Mouse (Mus musculus) layer of hippocampus, adult 18-20 months (tissue): ENCODE measurements around the gene Emsy. TPM values are rescaled to one million over a fixed set of nuclear protein-coding genes. Genes with fewer than 3 reads are reported as not detected.

Experiments
- DNase-seq, 2 experiments: peaks; one replicate each; pipeline ENCODE4 v3.0.0; 2022; ENCODE audit warnings: low spot score in 2 of 2
- total RNA-seq, 2 experiments: library from RNA; stranded (reverse); gene quantifications; 2 replicates each; pipeline ENCODE4 v1.2.3; 2021

Emsy gene
- total RNA-seq, 2 experiments from 2014 or later = 71.0 to 72.1 TPM

DNA sequence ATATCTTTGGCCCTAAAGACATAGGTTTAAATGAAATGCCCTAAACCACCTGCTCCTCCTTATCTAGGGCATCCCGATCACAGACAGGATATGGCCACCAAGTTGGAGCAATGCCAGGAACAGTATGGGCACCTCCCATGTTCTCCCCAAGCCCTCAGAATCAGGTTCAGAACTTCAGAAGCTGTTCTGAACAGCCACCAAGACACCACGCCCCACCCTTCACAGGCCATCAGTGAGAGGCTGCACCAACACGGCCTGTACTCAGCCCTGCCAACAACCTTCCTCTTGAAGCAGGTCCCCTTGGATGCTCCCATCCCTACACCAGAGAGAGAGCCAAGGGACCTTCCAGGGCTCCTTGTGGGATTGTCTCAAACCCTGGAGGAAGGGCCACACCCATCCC is 112.0 kb downstream of the Emsy start:
- no peak for DNase-seq

DNA sequence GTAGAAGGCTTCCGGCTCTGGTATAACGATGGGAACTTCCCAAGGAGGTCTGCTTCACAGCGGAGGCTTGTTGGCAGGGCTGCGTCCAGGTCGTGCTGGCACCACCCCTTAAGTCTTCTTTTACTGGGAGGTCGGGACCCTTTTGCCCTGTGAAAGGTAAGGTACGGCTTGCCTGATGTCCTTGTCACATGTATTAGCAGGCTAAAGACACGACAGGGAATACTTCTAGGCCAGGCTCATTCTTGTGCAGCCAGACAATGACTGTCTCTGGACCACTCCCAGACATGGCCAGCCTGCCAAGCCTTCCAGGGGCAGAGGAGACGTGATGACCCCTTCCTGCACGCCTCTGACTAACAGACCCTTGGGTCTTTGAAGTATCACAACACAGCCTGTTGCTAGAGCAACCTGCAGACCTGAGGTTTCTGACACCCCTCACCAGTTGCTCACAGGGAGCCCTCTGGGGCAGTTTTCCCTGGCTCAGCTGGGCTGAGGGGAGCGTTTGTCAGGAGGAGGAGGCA is 112.7 kb downstream of the Emsy start:
- no peak for DNase-seq

DNA sequence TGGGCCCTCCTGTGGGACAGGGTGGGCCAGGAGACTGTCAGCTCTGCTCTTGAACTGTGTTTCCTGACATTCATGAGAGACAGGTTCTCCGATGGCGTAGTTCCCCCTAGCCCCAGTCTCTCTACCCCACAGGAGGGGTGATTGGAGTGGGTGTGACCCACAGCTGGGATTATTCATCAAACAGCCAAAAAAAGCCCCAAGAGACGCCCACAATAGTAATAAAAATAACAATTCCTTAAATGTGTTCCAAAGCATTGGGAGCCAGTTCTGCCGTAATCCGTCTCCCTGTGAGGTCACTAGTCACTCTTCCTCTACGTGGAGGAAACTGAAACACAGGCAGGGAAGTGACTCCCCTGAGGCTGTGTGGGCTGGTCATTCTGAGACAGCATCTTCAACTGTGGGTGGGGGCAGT is 113.8 kb downstream of the Emsy start:
- no peak for DNase-seq

DNA sequence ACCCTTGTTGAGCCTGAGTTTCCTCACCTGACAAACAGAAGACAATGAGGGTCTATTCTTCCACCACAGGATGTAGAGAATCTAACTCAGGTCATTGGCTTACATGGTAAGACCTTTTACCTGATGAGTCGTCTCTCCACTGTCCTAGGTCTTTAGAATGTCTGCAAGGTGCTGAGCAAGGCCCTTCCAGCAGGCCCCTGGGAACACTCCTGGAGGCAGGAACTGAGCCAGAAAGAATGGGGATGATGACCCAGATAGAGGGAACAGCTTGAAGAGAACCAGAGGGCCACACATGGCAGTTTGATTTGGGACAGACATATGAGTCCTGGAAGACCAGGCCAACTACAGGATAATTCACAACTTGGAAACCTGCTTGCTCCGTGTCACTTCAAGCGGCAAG is 114.3 kb downstream of the Emsy start:
- no peak for DNase-seq

DNA sequence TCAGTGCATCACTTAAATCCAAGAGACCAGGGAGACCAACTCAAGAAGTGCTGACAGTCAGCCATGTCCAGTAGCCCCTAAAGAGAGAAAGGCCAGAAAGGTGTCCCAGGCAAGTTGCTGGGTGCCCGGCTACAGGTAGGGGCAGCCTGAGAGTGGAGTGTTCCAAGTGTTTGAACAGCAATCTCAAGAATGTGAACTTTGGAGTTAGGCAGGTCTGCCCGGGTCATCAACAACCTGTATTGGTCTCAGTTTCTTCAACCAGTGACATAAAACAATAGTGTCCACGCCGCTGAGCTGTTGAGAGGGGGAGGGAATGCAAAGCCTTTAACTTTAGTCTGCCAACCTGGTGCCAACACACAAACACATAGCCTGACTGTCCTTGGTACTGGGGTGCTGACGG is 115.0 kb downstream of the Emsy start:
- no peak for DNase-seq

DNA sequence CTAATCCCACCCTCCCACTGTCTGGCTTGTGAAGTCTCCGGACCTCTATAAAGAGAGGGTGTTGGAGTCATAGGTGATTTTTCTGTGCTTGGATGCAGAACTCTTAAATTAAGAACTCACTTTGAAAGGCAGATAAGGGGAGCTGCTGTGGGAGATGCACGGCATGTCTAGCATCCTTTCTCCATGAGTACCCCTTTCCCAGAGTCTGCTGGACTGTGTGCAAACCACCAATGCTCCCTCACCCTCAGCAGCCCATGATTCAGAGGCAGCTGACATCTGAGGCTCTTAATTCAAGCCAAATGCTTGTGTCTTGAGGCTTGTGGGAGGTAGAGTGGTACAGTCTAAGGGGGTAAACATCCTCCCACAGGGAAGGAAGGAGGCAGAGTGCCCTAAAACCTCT is 115.7 kb downstream of the Emsy start:
- DNase-seq = no peak

DNA sequence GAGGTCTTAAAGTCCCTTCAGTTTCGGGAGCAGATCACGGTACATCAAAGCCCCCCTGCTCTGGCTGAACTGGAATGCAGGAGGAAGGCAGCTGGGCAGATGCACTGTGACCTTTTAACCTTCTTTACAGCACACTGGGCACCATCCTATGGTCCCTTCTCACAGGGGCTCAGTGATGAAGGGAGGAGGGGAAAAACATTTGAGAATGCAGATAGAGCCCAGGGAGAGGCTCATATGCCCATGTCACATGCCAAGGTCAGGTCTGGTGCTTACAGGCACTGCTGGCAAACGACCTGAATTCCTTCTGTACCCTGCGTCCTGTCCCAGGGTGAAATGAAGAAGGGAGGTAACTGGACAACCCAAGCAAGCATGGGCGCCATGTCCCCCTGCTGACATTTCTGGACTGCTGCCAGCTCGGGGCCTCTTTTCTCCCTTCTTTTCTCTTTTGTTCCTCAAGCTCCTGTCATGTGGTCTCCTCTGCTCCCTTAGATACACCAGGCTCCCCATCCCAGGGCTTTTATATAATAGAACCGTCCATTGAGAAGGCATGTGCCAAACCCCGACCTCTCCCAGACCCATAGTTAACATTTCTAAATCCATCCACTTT is 118.5 kb downstream of the Emsy start:
- DNase-seq = no peak

DNA sequence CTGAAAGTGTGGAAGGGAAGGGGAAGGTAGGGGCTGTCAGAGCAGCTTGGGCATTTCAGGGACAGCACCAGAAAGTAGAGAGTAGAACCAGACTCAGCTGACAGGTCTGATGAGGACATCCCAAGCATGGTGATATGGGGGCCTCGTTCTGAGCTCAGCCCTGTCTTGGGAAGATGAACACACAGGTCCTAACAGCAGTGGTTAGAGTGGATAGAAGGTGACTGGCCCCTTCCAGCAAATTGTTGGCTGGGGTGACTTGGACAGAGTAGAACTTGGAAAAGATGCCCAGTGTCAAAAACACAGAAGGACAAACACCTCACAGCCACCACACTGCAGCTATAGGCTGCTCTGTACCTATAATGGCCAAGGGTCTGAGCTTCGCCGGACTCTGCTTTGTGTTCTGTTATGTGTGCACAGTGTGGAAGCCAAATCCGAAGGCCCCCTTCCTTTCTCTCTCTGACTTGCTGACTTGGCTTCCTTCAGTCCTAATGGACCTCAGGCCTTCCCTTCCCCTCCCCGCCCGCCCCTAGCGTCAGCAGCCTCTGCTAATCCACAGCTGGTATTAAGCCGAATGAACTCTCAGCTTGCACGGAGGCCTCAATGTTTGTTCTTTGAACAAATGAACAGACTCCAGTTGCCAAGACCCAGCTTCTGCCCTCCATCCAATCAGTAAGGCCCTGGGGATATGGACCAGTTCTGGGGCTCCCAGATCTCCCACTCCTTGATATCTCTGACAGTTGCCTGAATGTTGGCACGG is 119.2 kb downstream of the Emsy start:
- DNase-seq = no peak

Other genes starting within 250 kb of the Emsy start
- not detected for gene Gucy2d, start 216.4 kb downstream of the Emsy start, total RNA-seq
- gene Lrrc32, start 167.5 kb downstream of the Emsy start, total RNA-seq = 1 to 10 TPM; 1.6 to 2.5 TPM
- 10 to 100 TPM; 82.1 to 85.1 TPM for gene Thap12, start 46.3 kb upstream of the Emsy start, total RNA-seq
- gene Wnt11, start 178.3 kb upstream of the Emsy start, total RNA-seq = 1 to 10 TPM; 1.5 to 2.3 TPM